Mouse (Mus musculus) skeletal muscle tissue, adult 2 months (tissue): ENCODE results near the gene Rbmx.

ENCODE experiments used
- DNase-seq: peaks from one replicate; pipeline ENCODE4 v3.0.0-alpha.2; 2012; ENCODE audit warnings: low read depth, low spot score

Rbmx gene

DNA sequence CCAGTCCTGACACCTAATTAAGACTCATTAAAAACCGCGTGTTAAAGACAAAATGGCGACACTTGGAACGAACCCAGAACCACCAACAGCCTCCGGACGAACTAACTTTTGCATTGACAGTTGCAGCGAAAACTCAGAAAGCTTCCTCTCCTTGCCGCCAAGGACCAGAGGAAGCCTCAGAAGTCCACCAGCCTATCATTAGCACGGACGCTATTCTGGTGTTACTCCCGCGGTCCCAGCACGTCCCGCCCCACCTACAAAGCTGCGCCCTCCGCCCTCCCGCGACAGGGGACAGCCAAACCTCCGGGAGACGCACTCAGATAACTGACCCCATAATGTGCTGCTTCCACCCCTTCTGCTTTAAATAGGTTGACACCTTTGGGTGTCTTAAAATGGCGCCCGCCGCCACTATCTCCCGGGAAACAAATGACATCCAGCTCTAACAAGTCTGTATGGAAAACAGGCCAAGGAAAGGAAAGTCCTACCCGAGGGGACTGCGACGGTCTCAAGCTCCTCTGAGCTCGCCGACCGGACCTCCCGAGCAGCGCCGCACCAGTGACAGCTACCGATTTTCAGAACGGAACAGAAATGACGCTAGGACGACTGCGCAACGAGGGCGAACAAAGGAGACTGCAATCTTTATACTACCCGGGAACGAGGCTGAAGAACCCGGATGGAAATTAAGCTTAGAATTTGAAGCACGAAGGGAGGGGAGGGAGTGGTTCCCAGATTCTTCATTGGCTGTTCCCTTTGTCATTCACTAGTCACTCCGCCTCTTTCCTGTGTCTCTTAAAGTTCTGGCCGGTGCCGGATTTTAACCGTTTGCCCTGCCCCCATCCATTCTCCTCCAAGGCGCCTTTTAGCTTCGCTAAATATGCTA is at the start of gene Rbmx:
Rbmx (minus strand) TSS at position 670 of the 880 bp plus-strand sequence.
- DNase-seq, result peak; percentile 90

DNA sequence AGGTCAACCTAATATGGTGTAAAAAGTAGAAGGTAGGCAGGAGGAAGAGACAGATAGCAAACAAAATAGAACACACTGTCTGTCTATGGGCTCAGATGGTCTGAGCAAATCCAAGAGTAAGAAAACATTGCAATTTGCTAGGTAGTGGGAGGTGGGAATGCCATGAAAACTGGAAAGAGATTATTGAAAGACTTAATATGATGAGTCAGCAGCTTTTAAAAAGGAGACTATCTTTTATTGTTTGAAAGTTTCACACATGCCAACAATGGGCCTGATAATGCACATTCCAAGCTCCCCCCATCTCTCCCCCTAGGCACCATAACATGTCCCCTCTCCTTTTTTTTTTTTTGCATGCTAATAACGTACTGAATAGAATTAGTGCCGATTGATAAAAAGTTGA is 41.1 kb upstream of the Rbmx start:
- DNase-seq, result no peak

DNA sequence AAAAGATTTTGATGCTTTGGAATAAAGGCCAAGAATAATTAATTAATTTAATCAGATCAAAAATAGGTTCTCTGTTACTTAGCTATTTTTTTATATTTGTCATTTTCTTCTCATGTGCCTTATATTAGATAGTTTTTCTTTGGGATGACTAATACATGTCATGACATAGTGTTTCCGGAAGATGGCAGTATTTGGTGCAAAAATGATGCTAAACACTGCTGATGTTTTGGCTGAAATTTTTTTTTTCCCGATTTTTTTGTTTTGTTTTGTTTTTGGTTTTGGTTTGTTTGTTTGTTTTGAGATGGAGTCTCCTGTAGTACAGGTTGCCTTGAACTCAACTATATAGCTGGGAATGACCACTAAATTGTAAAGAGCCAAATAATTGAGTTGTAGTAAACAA is 38.8 kb upstream of the Rbmx start:
- no peak for DNase-seq

DNA sequence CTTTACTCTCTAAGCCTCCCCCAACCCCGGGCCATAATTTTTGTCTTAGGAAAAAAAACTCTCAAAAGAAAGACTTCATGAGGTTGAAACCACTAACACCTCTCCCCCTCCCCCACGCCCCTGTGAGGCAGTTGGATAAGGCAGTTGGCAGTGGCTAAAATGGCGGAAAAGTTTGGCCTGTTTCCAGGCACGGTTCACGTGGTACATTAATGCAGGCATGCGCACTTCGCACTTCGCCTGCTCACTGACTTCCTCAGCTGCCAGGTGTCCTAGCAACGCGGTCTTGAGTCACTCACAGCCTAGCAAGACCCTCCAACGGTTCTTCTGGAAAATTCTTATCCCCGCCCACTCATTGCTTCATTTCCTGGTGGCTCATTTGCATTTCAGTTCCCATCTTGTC is 15.9 kb upstream of the Rbmx start, which contains the start of gene Gm364:
Gm364 (plus strand) TSS at position 386 of the 400 bp plus-strand sequence.
- no peak for DNase-seq

DNA sequence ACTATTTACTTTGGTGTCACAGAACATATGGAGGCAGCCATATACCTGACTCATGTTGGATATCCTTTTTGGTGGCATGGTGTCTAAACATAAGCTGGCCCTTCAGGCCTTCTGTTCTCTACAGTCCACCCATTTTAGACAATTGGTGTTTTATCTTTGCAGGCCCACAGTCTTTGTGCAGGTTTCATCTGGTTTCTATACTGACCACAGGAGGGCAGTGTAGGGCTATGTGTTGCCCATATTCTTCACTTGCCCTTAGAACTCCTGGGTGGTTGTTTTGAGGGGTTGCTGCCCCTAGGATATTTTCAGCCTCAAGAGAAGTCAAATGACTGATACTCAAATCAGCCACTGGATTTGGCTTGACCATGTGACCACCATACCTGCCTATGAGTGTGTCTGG is 10.8 kb upstream of the Rbmx start:
- no peak for DNase-seq

DNA sequence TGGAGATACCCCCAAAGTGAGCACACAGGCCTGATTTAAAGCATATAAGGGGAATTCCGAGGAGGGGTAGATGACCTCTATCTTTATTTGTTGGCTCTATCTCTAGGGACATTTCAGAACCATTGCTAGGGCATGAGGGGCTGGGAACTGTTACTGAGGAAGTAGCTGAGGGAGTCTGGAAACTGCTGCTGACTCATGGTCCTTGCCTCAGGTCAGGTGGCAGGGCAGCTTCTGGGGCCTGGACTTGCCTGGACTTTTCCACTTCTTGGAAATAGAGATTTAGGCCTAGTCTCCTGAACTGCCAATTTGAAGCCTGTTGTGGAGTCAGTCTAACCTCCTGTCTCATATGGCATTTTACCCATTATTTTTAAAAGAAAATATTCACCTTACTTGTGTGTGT is 8.6 kb upstream of the Rbmx start:
- DNase-seq, result no peak

DNA sequence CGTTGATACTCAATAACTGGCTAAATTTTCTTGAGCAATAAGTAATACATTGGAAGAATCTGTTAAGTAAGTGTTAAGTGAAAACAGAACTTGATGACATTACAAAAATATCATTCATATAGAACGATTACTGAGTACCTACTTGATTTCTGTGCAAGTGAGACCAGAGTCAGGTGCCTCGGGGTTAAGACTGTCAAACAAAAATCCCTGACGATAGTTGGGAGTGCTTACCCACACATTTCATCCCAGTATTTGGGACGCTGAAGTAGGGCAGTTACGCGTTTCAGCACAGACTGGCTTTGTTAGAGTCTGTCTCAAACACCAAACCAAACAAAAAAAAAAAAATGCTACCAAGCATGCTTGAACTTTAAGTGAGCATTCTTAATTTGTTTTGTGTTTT is 576 bp upstream of the Rbmx start:
- DNase-seq, result no peak

DNA sequence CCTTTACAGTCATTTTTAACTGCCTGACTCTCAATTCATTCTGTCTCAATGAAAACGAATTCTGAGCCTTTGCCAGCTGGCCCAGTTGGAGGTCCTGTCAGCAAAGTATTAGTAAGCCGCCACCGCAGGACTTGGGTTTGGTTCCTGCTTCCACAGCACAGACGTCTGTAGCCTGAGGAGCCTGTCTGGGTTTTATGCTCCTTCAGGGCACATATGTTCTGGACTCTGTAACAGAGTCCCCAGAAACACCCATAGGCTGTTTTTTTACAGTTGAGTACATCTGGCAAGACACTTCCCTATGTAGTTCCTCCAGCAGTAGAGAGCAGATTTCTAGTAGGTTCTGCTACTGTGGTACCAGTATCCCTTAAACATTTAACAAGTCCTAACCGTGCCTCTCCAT is 11.9 kb downstream of the Rbmx start:
- DNase-seq, result no peak

DNA sequence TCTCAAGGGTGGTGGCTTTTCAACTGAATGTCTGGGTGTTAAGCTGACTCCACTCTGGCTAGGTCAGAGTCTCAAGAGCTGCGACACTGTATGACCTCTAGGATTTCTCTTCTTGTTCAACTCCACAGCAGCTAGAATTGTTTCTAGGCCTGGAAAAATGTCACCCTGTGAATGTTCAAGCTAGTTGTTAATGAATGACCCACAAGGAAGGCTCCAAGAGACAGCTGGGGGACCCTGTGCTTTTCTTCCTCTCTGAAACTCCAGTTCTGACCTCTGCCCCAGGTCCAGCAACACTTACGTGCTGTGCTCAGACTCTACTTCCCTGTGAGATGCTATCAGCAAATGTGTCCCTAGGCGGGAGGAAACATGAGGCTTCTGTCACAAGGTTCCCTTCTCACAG is 14.3 kb downstream of the Rbmx start:
- DNase-seq, result no peak

DNA sequence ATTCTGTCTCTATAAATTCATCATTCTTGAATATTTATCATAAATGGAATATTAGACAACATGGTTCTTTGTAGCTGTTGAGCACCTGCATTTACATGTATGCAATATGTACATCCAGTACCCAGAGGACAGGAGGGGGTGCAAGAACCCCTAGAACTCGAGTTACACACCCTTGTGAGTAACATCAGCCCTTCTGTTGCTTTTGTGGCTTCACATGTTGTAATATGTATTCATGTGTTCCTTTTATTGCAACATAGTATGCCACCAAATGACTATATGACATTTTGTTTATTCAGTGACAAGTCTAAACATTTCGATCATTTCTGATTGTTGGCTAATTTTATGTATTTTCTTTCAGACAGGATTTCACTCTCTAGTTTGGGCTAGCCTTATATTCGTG is 15.7 kb downstream of the Rbmx start:
- DNase-seq, result no peak

DNA sequence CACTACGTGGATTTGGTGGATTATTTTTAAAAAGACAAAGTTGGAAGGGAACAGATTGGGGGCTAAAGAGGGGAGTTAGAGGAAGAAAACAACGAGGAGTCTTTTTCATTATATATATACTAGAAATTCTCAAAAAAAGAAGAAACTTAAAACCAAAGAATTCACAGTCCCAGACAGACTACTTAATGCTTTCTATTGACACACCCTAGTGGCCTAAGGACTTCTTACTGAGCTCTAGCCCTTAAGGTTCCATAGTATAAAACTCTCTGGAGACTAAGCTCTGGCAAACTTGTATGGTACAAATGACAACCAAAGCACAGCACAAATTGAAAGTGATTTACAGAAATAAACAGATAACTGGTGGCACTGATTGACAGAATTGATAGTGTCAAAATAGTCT is 18.8 kb downstream of the Rbmx start:
- DNase-seq, result no peak

DNA sequence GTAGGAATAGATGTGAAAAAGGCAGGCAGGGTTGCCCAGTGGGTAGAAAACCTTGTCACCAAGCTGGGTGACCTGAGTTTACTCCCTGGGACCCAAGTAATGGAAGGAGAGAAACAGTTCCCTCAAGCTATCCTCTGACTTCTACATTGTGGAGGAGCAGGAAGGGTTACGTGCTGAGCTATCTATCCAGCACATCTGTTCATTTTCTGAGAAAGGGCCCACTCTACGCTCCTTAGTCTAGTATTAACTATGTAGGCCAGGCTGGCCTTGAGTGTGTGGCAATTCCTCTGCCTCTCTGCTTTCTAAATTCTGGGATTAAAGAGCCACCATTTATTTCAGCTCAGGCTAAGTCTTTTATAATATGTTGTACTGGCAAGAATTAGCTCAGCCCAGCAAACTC is 19.3 kb downstream of the Rbmx start:
- DNase-seq, result no peak

DNA sequence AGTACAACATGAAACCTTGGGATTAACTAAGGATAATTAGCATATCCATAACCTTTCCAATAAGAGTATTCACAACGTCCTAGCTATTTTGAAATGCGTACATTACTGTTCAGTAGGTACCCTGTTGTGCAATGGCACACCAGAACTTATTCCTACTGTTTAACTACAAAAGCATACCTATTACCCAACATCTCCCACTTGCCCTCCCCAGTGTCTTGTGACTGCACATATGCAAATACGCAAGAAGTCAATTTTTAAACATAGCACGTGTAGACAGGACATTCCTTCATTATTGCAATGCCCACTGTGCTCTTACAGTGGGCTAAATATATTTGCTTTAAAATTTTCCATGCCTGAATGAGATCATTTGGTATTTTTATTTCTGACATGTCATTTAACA is 19.9 kb downstream of the Rbmx start:
- DNase-seq, result no peak

DNA sequence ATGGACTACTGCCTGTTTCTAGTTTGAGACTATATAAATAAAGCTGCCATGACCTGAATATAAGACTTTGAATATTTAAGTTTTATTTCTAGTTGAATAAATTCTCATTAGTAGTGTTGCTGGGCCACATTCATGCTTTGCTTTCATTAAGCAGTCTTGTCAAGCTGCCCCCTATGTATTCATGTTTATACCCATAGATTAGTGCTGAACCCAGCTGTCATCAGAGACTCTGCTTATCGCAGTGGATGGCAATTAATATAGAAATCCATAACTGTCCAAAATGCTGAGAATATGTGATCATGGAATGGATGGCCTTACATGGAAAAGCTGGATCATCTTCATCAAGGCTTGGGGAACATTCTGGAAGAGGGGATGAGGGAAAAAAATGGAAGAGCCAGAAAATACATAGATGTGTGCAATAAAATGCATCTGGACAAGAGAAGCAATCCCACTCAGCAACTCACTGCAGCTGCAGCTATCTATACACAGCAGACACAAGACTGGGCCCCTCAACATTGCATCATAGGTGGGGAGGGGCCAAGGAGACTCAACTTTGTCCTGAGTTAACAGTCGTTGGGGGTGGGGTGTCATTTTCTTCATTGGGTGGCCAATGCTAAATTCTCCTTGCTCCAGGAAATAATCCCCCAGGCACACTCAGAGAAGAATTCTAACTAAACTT is 27.8 kb downstream of the Rbmx start:
- no peak for DNase-seq

DNA sequence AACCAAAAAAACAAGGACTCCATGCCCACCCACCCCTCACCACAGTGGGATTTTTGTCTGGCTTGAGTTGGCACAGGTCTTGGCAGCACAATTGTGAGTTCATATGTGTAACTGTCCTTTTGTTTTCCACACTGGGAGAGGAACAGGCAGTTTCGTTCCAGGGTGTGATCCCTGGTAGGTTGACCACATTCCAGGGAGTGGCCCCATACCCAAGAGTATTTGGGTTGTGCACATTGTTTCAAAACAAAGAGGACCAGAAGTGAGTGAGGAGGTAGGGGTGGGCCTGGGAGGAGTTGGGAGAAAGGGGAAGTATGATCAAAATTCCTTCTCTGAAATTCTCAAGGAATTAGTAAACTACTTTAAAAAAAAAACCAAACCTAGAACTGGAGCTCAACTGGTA is 33.5 kb downstream of the Rbmx start:
- no peak for DNase-seq

DNA sequence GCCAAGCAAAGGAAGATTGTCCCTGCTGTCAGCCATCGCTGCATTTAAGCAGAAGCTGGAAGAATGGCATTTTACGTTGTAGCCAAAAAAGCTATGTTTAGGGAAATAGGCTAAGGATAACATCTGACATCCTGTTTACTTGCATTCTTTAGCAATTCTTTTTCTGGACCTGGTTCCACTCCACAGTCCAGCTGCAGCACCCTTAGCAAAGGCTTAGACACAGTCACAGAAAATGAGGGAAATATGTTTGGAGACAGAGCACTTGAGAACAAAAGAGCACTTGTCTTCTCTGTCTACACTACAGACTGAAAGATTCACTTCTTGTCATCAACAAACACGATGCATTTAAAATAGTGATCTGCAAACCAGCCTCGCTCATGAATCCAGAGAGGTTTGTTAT is 53.6 kb downstream of the Rbmx start:
- no peak for DNase-seq

DNA sequence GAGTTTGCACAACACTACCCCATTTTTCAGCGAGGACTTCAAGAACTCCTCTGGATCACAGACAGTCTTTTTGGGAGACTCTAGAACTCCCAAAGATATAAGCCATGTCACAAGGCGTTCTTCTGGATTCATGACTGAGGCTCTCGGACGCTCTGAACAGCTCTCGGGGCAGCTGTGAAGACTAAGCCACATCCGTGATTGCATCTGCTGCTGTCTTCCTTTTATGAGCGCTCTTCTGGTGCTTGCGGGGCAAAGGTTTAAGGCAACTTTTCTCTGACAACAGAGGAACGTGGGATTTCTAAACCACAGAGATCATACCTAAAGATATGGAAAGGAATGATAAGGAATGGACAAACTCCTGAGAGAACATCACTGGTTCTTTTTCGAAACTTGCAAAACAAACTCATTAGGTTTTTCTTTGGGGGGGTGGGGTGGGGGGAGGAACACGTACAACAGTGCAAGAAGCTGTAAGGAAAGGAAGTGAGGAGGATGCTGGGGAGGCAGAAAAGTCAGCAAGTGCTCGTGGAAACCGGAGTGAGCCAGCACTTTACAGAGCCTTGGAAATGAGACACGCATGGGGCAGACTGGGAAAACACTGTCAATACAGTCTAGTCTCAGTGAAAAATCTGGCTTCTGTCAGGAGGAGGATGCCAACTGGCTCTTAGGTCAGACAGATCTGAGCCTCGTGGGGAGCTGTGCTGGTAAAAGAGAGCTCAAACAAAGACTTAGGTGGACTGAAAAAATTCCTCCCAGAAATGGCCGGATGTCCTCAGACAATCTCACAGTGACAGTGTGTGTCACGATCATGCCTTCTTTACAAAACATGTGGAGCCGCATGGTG is 54.2 kb downstream of the Rbmx start, which contains the start of gene Arhgef6:
Arhgef6 (minus strand) TSS at position 359 of the 841 bp plus-strand sequence.
- DNase-seq, result peak; percentile 6

DNA sequence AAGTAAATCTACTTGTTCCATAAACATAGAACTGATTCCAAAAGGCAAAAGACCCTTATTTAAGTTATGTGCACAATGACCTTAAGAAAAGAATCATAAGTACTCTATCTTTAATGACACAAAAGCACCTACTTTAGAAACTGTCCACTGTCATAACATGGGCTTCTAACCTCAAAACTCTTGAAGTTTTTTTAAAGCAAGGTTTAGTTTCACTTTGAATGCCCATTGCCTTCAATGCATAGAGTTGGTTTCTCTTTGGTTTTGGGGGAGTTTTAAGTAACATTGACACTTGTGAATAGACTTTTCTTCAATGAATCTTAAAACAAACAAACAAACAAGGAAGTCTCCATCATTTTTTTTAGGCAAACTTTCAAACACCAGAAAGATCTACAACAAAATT is 55.3 kb downstream of the Rbmx start:
- no peak for DNase-seq

DNA sequence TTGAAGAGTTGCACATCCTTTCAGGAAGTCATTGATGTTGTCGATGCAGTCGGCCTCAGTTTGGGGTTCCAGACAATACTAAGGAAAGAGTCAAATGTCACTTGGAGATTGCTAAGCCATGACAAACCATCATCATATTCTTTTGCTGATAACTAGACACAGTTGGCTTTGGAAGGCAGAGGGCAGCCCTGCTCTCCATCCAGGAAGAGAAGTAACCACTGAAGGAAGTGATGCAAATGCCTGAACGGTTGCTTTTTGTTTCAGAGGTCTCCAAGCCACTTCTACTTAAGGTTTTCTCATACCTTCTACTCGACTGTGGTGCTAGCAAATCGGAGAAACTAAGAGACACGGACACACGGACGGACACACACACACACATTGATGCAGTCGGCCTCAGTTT is 55.9 kb downstream of the Rbmx start:
- no peak for DNase-seq

DNA sequence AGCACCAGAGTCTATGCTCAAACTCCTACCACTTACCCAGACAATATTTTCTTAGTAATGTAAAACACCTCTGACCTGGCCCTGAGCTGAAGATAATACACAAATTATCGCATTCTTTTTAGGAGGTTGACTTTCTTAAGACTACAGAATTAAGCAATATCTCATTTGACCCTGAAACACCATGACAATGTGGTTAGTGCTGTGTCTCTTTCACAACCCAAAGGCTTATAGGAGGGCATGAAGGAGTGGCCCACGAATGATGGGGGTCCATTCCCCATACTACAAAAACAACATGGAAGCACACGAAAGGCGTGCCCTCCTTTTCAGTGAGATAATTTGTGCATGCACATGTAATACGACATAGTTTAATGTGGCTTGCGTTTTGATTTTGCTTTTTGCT is 57.5 kb downstream of the Rbmx start:
- no peak for DNase-seq
